Mouse (Mus musculus) thymus, postnatal 0 days (tissue): ENCODE measurements at regions not wholly inside any gene's neighbourhood (a gene's known extent, or its start where the extent isn't known, plus 50 kb on each side); places are given as distances from the start of the nearest gene placed in this dataset.
"Not testable (repeated sequence)": the region's sequence is repeated elsewhere in the genome, so short reads cannot be mapped to it uniquely, and the experiment has no call there.

ENCODE experiments used
- DNase-seq: peaks from one replicate; pipeline ENCODE4 v3.0.0-alpha.2; 2015; ENCODE audit warnings: low spot score

- no peak for DNase-seq
Observed at GRCm38 (mm10) chr14:102795676-102796075, 186.8 kb downstream of the Kctd12 start.

- no peak for DNase-seq
Observed at GRCm38 (mm10) chr14:102794898-102795297, 187.5 kb downstream of the Kctd12 start.

GRCm38 (mm10) chr14:102793753-102794152 is 188.7 kb downstream of the Kctd12 start:
- no peak for DNase-seq

DNA sequence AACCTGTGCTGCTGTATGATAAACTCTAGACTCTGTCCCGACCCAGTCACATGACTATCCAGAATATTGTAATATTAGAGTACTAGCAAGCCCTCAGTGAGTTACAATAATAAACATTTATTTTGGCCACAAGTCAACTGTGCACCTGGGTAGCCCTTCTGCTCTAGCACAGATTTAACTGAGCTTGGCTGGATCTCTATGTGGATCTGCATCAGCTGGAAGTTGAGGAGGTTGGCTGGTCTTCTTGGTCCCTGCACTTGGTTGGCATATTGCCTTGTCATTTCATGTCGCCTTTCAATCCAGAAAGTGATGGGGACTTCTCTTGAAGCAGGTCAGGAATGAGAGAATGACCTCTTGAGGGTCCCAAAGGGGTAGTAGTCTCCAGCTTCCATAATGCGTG is 191.5 kb downstream of the Kctd12 start:
- DNase-seq: no peak

- DNase-seq: no peak
Observed at GRCm38 (mm10) chr14:102782227-102782626, 200.2 kb downstream of the Kctd12 start.

- no peak for DNase-seq
Observed at GRCm38 (mm10) chr14:102769716-102770115, 212.7 kb downstream of the Kctd12 start.

GRCm38 (mm10) chr14:102748687-102749086 is 233.8 kb downstream of the Kctd12 start:
- no peak for DNase-seq

- DNase-seq: no peak
Observed at GRCm38 (mm10) chr14:102742331-102742730, 240.1 kb downstream of the Kctd12 start.

DNA sequence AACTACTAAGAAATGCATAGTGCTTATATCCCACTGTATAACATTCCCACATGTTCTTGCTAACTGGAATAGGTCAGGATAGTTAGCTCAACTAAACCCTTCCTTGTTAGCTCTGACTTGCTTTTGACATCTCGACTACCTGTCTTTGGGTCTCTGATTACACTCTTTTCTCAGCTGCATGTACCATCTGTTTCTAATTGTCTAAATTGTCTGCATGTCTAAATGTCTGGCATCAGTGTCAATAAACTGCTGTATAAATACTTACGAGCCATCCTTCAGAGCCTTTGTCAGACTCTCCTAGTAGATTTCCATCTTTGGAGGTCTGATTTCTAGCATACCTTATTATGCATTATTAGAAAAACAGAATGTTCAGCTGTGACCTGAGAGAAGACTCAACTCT is 245.8 kb downstream of the Kctd12 start:
- DNase-seq: no peak

DNA sequence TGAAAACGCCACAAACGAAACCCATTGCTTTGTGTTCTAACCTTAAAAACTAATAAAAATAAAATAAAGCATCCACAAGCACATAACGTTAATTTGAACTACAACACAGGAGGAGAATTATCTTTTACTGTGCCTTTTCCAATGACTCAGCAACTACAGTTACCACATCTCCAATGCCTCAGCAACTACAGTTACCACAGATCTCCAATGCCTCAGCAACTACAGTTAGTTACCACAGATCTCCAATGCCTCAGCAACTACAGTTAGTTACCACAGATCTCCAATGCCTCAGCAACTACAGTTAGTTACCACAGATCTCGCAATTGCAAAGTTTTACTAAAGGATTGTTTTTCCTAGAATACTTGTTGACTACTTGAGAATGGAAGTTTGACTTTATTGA is 248.7 kb downstream of the Kctd12 start:
- DNase-seq: not testable (repeated sequence)

DNA sequence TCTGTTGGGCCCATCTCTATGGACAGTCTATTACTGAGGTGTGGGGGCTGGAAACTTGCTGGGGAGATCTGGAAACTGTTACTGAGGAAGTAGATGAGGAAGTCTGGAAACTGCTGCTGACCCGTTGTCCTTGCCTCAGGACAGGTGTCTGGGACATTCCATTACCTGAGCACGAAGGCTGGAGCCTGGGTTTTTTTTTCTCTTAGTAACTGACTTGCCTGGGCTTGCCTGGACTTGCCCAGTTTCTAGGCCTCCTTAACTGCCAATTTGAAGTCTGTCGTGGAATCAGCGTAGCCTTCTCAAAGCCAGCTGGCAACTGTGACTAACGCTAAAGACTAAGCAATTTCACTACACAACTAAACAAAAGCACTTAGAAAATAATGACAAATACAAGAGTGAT is 250.7 kb downstream of the Kctd12 start:
- no peak for DNase-seq

- no peak for DNase-seq
Observed at GRCm38 (mm10) chr14:102722633-102723032, 259.8 kb downstream of the Kctd12 start.

DNA sequence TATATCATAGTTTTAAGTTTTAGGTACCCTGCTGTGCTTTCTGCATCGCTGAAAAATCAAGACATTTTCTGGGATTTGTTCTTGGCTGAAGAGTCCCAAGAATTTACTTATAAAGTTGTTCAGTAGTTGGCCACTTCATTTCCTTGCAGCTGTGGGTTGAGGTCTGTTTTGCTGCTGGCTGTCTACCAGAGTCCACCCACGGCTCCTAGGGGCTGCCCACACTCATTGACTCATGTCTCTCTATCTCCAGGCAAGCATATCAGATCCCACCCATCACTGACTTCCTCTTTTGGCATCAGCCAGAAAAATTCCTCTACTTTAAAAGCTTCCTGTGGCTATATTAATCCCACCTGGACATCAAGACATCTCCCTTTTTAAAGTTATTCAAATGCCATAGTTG is 263.9 kb downstream of the Kctd12 start:
- no peak for DNase-seq

DNA sequence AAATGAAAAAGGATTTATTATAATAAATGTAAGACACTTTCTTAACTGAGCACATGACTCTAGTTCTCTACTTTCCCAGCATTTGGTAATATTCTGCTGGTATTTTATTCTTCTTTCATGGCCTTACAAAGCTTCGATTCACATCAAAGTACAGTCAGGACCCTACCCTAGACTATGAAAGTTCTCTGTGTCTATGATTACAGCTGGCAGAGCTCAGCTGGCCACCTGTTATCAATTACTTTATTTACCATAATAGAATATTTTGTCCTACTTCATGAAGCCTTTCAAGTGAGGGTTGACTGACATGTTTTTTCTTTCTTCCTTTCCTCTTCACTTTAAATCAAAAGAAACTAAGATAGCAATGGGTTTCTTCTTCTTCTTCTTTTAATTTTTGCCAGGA is 269.8 kb downstream of the Kctd12 start:
- no peak for DNase-seq

DNA sequence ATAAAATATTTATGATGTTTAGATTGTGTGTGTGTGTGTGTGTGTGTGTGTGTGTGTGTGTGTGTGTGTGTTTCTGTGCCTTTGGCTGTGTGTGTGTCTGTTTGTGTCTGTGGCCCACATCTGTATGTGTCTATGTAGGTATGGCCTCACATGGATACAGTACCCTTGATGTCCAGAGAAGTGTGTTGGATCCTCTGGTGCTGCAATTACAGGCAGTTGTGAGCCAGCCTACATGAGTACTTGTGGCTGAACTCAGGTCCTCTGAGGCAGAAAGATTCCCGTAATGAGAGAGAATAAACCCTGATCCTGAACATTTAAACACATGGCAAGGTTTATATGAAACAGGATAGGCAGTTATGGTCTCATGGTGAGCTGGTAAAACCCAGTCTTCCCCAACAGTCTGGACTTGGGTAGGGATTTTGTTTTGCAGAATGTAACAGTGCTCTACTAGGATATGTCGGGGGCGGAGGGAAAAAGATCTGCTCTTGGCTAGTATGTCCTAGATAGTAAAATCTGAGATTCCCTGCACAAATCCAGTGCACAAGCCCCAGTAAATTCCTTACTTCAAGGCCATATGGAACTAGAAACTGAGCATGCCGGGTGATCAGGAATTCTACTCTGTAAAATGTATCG is 275.6 kb downstream of the Kctd12 start:
- no peak for DNase-seq

DNA sequence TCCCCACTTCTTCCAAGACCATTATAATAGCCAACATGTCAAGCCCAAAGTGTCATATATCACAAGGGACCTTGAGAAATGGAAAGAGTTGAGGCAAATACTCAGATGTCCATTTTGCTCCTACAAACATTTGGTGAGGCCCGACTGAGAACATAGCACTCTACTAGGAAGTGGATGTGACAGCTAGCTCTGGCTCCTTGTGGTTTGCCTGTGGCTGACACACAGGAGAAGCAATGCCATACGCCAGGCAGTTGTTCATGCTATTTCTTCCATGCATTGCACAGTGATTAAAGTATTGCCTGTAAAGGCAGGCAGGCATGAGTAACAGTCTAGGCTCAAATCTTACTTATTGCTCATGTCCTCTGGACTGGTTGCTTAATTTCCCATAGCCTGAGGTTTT is 281.3 kb downstream of the Kctd12 start:
- no peak for DNase-seq

DNA sequence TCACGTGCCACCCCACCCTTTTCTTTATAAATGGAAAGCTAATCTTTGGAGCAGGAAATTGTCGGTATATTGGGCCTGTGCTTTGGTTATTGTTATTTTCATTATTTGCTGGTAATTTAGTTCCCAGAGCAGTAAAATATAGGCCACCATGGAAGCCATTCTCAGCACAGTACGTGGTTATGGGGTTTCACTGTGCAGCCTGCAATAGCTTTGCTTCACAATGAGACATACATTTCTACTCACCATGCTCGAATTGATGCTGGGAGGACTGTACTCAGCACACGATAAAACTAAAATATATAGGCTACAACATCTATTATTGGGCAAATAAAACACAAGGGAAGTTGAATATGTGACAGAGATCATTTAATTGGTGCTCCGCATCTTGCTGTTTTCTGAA is 282.0 kb downstream of the Kctd12 start:
- no peak for DNase-seq

GRCm38 (mm10) chr14:102699015-102699414 is 283.4 kb downstream of the Kctd12 start:
- no peak for DNase-seq

GRCm38 (mm10) chr14:102686791-102687190 is 295.6 kb downstream of the Kctd12 start:
- DNase-seq: no peak

DNA sequence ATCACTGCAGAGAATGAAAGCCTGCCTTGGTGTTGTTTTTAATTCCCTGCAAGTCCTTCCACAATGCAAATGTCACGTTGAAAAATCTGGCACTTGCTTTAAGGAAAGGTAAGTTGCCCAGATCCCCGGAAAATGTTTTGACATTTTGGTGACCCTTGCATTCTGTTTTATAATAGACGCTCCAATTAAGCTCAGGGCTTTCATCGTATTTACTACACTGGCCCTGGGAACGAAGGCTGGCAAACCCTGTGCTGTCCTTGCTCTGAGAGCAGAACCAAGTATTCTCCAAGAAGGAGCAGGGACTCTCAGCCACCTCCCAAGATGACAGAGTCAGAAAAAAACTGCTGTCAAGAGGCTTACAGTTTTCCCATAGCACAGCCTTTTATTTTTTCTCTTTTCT is 305.9 kb downstream of the Kctd12 start:
- no peak for DNase-seq

DNA sequence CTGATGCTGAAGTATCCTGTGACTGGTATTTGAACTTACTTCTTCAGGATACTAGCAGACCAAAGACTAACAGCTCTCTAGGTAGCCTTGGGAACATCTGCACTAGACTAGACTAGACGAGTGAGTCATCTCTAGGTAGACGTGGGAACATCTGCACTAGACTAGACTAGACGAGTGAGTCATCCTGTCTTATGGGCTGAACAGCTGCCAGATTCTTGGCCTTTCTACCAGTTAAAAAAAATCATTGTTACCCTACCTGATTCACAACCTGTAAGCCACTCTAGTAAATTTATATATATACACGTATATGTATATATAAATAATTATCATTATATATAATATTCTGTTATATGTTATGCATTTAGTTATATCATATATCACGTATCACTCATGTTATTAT is 307.8 kb downstream of the Kctd12 start:
- DNase-seq: no peak

DNA sequence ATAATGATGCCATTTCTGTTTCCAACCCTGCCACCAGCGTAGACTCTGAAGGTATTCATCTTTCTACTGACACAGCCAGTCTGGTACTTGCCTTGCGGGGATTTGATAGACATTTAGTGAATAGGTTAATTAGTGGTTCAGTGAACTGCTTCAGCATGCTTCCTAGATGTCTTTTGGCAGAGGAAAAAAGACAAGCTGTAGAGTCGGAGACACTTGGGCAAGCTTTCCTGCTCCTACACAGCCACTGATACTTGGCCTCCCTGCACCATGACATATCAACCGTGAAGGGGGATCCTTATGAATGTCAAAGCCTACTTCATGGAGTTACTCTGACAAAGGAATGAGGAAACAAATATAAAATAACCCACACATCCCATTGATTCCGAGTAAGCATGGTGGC is 308.7 kb downstream of the Kctd12 start:
- no peak for DNase-seq

GRCm38 (mm10) chr14:102663240-102663639 is 319.2 kb downstream of the Kctd12 start:
- no peak for DNase-seq

- DNase-seq: no peak
Observed at GRCm38 (mm10) chr14:102660351-102660750, 322.1 kb downstream of the Kctd12 start.
